Mouse (Mus musculus) midbrain, postnatal 0 days (tissue): Measurements from ENCODE around the gene Cdk17. TPM values are rescaled to one million over a fixed set of nuclear protein-coding genes. Genes with fewer than 3 reads are reported as not detected.

Source experiments
- ATAC-seq: fragments of 200-750 bp; cut with Nextera tagmentation; 2 replicates; pipeline ENCODE4 v1.8.0; 2017; ENCODE audit warnings: moderate number of reproducible peaks, mild to moderate bottlenecking, moderate TSS enrichment, moderate library complexity; ENCODE audit not compliant: low FRiP score
- DNase-seq: peaks from one replicate; pipeline ENCODE4 v3.0.0-alpha.2; 2015; ENCODE audit warnings: low spot score
- H3K27ac ChIP-seq: fragments of 300-500 bp; sonication (generic); 2 replicates; pipeline ENCODE4 v1.5.1; 2014; ENCODE audit warnings: low read depth, mild to moderate bottlenecking, low read length, mixed read lengths
- H3K27me3 ChIP-seq: fragments of 300-500 bp; sonication (generic); 2 replicates; pipeline ENCODE4 v1.6.1; 2014; ENCODE audit warnings: low read length, control low read depth, mixed read lengths; ENCODE audit not compliant: insufficient read depth
- H3K36me3 ChIP-seq: fragments of 300-500 bp; sonication (generic); 2 replicates; pipeline ENCODE4 v1.6.1; 2014; ENCODE audit warnings: low read length, control low read depth, mixed read lengths; ENCODE audit not compliant: insufficient read depth
- H3K4me1 ChIP-seq: fragments of 300-500 bp; sonication (generic); 2 replicates; pipeline ENCODE4 v1.6.1; 2014; ENCODE audit warnings: mild to moderate bottlenecking, control low read depth, antibody characterized with exemption, low read length, mixed read lengths; ENCODE audit not compliant: insufficient read depth
- H3K4me2 ChIP-seq: fragments of 300-500 bp; sonication (generic); 2 replicates; pipeline ENCODE4 v1.6.1; 2014; ENCODE audit warnings: low read depth, mild to moderate bottlenecking, low read length, mixed read lengths; ENCODE audit not compliant: poor library complexity, severe bottlenecking
- H3K4me3 ChIP-seq: fragments of 300-500 bp; sonication (generic); 2 replicates; pipeline ENCODE4 v1.5.1; 2014; ENCODE audit warnings: low read depth, mild to moderate bottlenecking, low read length, moderate library complexity
- H3K9ac ChIP-seq: fragments of 300-500 bp; sonication (generic); replicated peaks from 2 replicates; pipeline ENCODE4 v1.6.1; 2014; ENCODE audit warnings: mild to moderate bottlenecking, low read length, moderate library complexity, mixed read lengths; ENCODE audit not compliant: poor library complexity, severe bottlenecking
- H3K9me3 ChIP-seq: fragments of 300-500 bp; sonication (generic); 2 replicates; pipeline ENCODE4 v1.6.1; 2016; ENCODE audit warnings: low read length, control low read depth
- CTCF ChIP-seq: IDR thresholded peaks from 2 replicates; pipeline ENCODE4 v1.5.1; 2016; ENCODE audit warnings: antibody characterized with exemption, mild to moderate bottlenecking
- whole genome bisulfite sequencing: fragments of 180-500 bp; shearing (Covaris S2); extraction: QIAGEN DNeasy Blood & Tissue Kit; methylation state at CpG from one replicate; pipeline ENCODE4 v1.1.7; 2014; 5-methylcytosine and 5-hydroxymethylcytosine counted together
- polyA plus RNA-seq: library from polyadenylated mRNA; unstranded; fragments of >200 nt; fragmentation: Nextera tagmentation; extraction: Ambion mirVana; gene quantifications from 2 replicates; pipeline ENCODE4 v1.2.1, GENCODE M21; 2015
- total RNA-seq: library from RNA; depleted of rRNA; stranded (reverse); fragments of >200 nt; gene quantifications from 2 replicates; pipeline ENCODE4 v1.2.3, GENCODE M21; 2014

Cdk17 gene
- total and polyA plus RNA-seq, 2 experiments from 2014 or later, result 34.3 to 91.1 TPM

GRCm38 (mm10) chr10:93188440-93188999 is 27.8 kb downstream of the Cdk17 start:
- DNase-seq (no peak), ATAC-seq (no peak)
- Histone ChIP-seq H3K4me3 (no peak overlapping the region), H3K27me3 (no peaks in the 10 kb centered on the region), H3K9ac (no peak overlapping the region), H3K9me3 (no peaks in the 10 kb centered on the region), H3K36me3 (no peaks in the 10 kb centered on the region), H3K4me2 (no peak overlapping the region), H3K4me1 (no peaks in the 10 kb centered on the region), H3K27ac (no peak overlapping the region)
- TF ChIP-seq CTCF, result no peak
- WGBS, result 55% methylated on average over 10 of the region's 10 CpGs

- TF ChIP-seq CTCF, result no peak
- 83% methylated on average over 8 of the region's 8 CpGs for WGBS
- Histone ChIP-seq H3K9me3 (no peaks in the 10 kb centered on the region), H3K27ac (no peak overlapping the region), H3K36me3 (no peaks in the 10 kb centered on the region), H3K4me1 (0 out of 2 replicates have a peak, but pooled peaks cover 5% of the 10 kb centered on the region), H3K4me2 (no peak overlapping the region), H3K27me3 (no peaks in the 10 kb centered on the region), H3K4me3 (no peak overlapping the region), H3K9ac (no peak overlapping the region)
- no peak for DNase-seq
- no peak for ATAC-seq
Measured at GRCm38 (mm10) chr10:93190475-93191262, 30.0 kb downstream of the Cdk17 start.

- no peak overlapping the region for H3K4me2 ChIP-seq
- no peaks in the 10 kb centered on the region for H3K36me3 ChIP-seq
- DNase-seq (peak; percentile 31), ATAC-seq (no peak)
- no peak overlapping the region for H3K9ac ChIP-seq
- no peaks in the 10 kb centered on the region for H3K9me3 ChIP-seq
- peaks cover 9% of the 10 kb centered on the region; the same call in 1 of the 2 replicates for H3K4me1 ChIP-seq
- WGBS, result 92% methylated on average over 6 of the region's 6 CpGs
- no peaks in the 10 kb centered on the region for H3K27me3 ChIP-seq
- no peak for TF ChIP-seq CTCF
- no peak overlapping the region for H3K4me3 ChIP-seq
- H3K27ac ChIP-seq, result no peak overlapping the region
Measured at GRCm38 (mm10) chr10:93197092-93197491, 36.4 kb downstream of the Cdk17 start.

- no peak for TF ChIP-seq CTCF
- ATAC-seq (no peak), DNase-seq (no peak)
- 96% methylated on average over 3 of the region's 3 CpGs for WGBS
- Histone ChIP-seq H3K27me3 (no peaks in the 10 kb centered on the region), H3K9ac (no peak overlapping the region), H3K27ac (no peak overlapping the region), H3K4me1 (peaks cover 9% of the 10 kb centered on the region; the same call in 1 of the 2 replicates), H3K9me3 (no peaks in the 10 kb centered on the region), H3K4me3 (no peak overlapping the region), H3K36me3 (no peaks in the 10 kb centered on the region), H3K4me2 (no peak overlapping the region)
Measured at GRCm38 (mm10) chr10:93198958-93199357, 38.3 kb downstream of the Cdk17 start.

- no peak for DNase-seq
- TF ChIP-seq CTCF, result no peak
- Histone ChIP-seq H3K36me3 (no peaks in the 10 kb centered on the region), H3K4me3 (no peak overlapping the region), H3K4me2 (no peak overlapping the region), H3K9ac (no peak overlapping the region), H3K9me3 (no peaks in the 10 kb centered on the region), H3K27ac (no peak overlapping the region), H3K4me1 (peaks cover 2% of the 10 kb centered on the region; the same call in 1 of the 2 replicates), H3K27me3 (no peaks in the 10 kb centered on the region)
- 87% methylated on average over 6 of the region's 6 CpGs for WGBS
- no peak for ATAC-seq
Measured at GRCm38 (mm10) chr10:93201846-93202458, 41.3 kb downstream of the Cdk17 start.
